Mouse (Mus musculus): Measurements from ENCODE around the gene Tmem14a. TPM values are rescaled to one million over a fixed set of nuclear protein-coding genes. Genes with fewer than 3 reads are reported as not detected.
A peak's percentile ranks its signal among the peaks of the same experiment; 100 is the strongest.
"Not testable (repeated sequence)": the region's sequence is repeated elsewhere in the genome, so short reads cannot be mapped to it uniquely, and the experiment has no call there.

Tmem14a gene
- polyA plus RNA-seq, 1 experiment from 2014 or later = 3.2 TPM

- 26% methylated on average over 14 of the region's 14 CpGs for WGBS (ENCODE audit: insufficient replicate concordance)
- H3K27me3 ChIP-seq = peaks cover 6% of the 10 kb centered on the region; the same call in 1 of the 2 replicates
- ATAC-seq (ENCODE audit: insufficient read depth) = no peak
- no peaks in the 10 kb centered on the region for H3K36me3 ChIP-seq (replicated peaks)
- no peaks in the 10 kb centered on the region for H3K4me1 ChIP-seq (replicated peaks)
- H3K4me3 ChIP-seq (replicated peaks) = peak overlapping the region; percentile 15; the same call in 1 of the 2 replicates
- H3K27ac ChIP-seq (replicated peaks) = no peak overlapping the region
- H3K9ac ChIP-seq = no peak overlapping the region
- no peaks in the 10 kb centered on the region for H3K9me3 ChIP-seq (replicated peaks)
- H3K4me2 ChIP-seq = peak overlapping the region; percentile 44
These were observed 53.7 kb downstream of the Tmem14a start for GRCm38 (mm10) chr1:21272056-21272431.

GRCm38 (mm10) chr1:21273091-21273490 is 54.7 kb downstream of the Tmem14a start:
- H3K4me1 ChIP-seq (replicated peaks) = no peaks in the 10 kb centered on the region
- no peak overlapping the region for H3K4me2 ChIP-seq
- no peaks in the 10 kb centered on the region for H3K36me3 ChIP-seq (replicated peaks)
- H3K9ac ChIP-seq = no peak overlapping the region
- 77% methylated on average over 6 of the region's 6 CpGs for WGBS (ENCODE audit: insufficient replicate concordance)
- H3K4me3 ChIP-seq (replicated peaks) = no peak overlapping the region
- ATAC-seq (ENCODE audit: insufficient read depth) = no peak
- peaks cover 6% of the 10 kb centered on the region; the same call in 1 of the 2 replicates for H3K27me3 ChIP-seq
- H3K27ac ChIP-seq (replicated peaks) = no peak overlapping the region
- no peaks in the 10 kb centered on the region for H3K9me3 ChIP-seq (replicated peaks)

GRCm38 (mm10) chr1:21274437-21275040 is 56.2 kb downstream of the Tmem14a start:
- Histone ChIP-seq H3K36me3 (replicated peaks) (no peaks in the 10 kb centered on the region), H3K27ac (replicated peaks) (no peak overlapping the region), H3K9ac (no peak overlapping the region), H3K9me3 (replicated peaks) (no peaks in the 10 kb centered on the region), H3K4me3 (replicated peaks) (no peak overlapping the region), H3K4me1 (replicated peaks) (no peaks in the 10 kb centered on the region), H3K27me3 (peaks cover 6% of the 10 kb centered on the region; the same call in 1 of the 2 replicates), H3K4me2 (no peak overlapping the region)
- 51% methylated on average over 2 of the region's 2 CpGs for WGBS (ENCODE audit: insufficient replicate concordance)
- no peak for ATAC-seq (ENCODE audit: insufficient read depth)

GRCm38 (mm10) chr1:21275366-21275765 is 57.0 kb downstream of the Tmem14a start:
- 66% methylated on average over 5 of the region's 5 CpGs for WGBS (ENCODE audit: insufficient replicate concordance)
- not testable (repeated sequence) for H3K27ac ChIP-seq (replicated peaks); H3K9ac ChIP-seq

GRCm38 (mm10) chr1:21276158-21276557 is 57.8 kb downstream of the Tmem14a start:
- not testable (repeated sequence) for H3K4me2 ChIP-seq; H3K9ac ChIP-seq; H3K4me1 ChIP-seq (replicated peaks); H3K27me3 ChIP-seq; H3K9me3 ChIP-seq (replicated peaks); H3K27ac ChIP-seq (replicated peaks); H3K4me3 ChIP-seq (replicated peaks); ATAC-seq (ENCODE audit: insufficient read depth); H3K36me3 ChIP-seq (replicated peaks)
- WGBS (ENCODE audit: insufficient replicate concordance) = 17% methylated on average over 2 of the region's 2 CpGs

More at GRCm38 (mm10) chr1:21275366-21275765, 57.0 kb downstream of the Tmem14a start:
- H3K4me2 ChIP-seq; H3K4me3 ChIP-seq (replicated peaks); H3K9me3 ChIP-seq (replicated peaks); ATAC-seq (ENCODE audit: insufficient read depth); H3K36me3 ChIP-seq (replicated peaks); H3K27me3 ChIP-seq; H3K4me1 ChIP-seq (replicated peaks): not testable (repeated sequence)

Other genes with a start within 250 kb of the Tmem14a start
- gene Tram2, start 139.3 kb upstream of the Tmem14a start, polyA plus RNA-seq (2015; fragmentation: Nextera tagmentation; extraction: Ambion mirVana) = 1.6 and 1.7 TPM in 2 replicates
- 102 and 115 TPM in 2 replicates for gene Gsta3, start 22.0 kb downstream of the Tmem14a start, polyA plus RNA-seq (2015; fragmentation: Nextera tagmentation; extraction: Ambion mirVana)
- not detected in 2 replicates for gene Khdc1a, start 131.1 kb downstream of the Tmem14a start, polyA plus RNA-seq (2015; fragmentation: Nextera tagmentation; extraction: Ambion mirVana)
- not detected in 2 replicates for gene Khdc1c, start 149.8 kb downstream of the Tmem14a start, polyA plus RNA-seq (2015; fragmentation: Nextera tagmentation; extraction: Ambion mirVana)
- not detected in 2 replicates for gene Khdc1b, start 165.0 kb downstream of the Tmem14a start, polyA plus RNA-seq (2015; fragmentation: Nextera tagmentation; extraction: Ambion mirVana)